Mouse (Mus musculus) hindbrain, embryonic 14.5 days (tissue): ENCODE measurements at regions not wholly inside any gene's neighbourhood (a gene's known extent, or its start where the extent isn't known, plus 50 kb on each side); places are given as distances from the start of the nearest gene placed in this dataset.

Source experiments
- ATAC-seq: fragments of 200-750 bp; cut with Nextera tagmentation; 2 replicates; pipeline ENCODE4 v1.8.0; 2017; ENCODE audit warnings: moderate number of reproducible peaks, mild to moderate bottlenecking, moderate TSS enrichment, moderate library complexity; ENCODE audit not compliant: low FRiP score
- DNase-seq: peaks from one replicate; pipeline ENCODE4 v3.0.0-alpha.2; 2015; ENCODE audit warnings: low spot score
- H3K27ac ChIP-seq: fragments of 300-500 bp; sonication (generic); 2 replicates; pipeline ENCODE4 v1.5.1; 2014; ENCODE audit warnings: mild to moderate bottlenecking, moderate library complexity
- H3K27me3 ChIP-seq: fragments of 300-500 bp; sonication (generic); 2 replicates; pipeline ENCODE4 v1.6.1; 2014; ENCODE audit warnings: mild to moderate bottlenecking, low read length, mixed read lengths; ENCODE audit not compliant: control insufficient read depth, insufficient read depth
- H3K36me3 ChIP-seq: fragments of 300-500 bp; sonication (generic); replicated peaks from 2 replicates; pipeline ENCODE4 v1.6.1; 2014; ENCODE audit not compliant: control insufficient read depth, insufficient read depth
- H3K4me1 ChIP-seq: fragments of 300-500 bp; sonication (generic); replicated peaks from 2 replicates; pipeline ENCODE4 v1.6.1; 2014; ENCODE audit warnings: antibody characterized with exemption, low read length, mixed read lengths; ENCODE audit not compliant: control insufficient read depth, insufficient read depth
- H3K4me2 ChIP-seq: fragments of 300-500 bp; sonication (generic); replicated peaks from 2 replicates; pipeline ENCODE4 v1.6.1; 2014; ENCODE audit warnings: mild to moderate bottlenecking, moderate library complexity
- H3K4me3 ChIP-seq: fragments of 300-500 bp; sonication (generic); replicated peaks from 2 replicates; pipeline ENCODE4 v1.5.1; 2014; ENCODE audit warnings: mild to moderate bottlenecking, low read length
- H3K9ac ChIP-seq: fragments of 300-500 bp; sonication (generic); 2 replicates; pipeline ENCODE4 v1.6.1; 2014
- H3K9me3 ChIP-seq: fragments of 300-500 bp; sonication (generic); 2 replicates; pipeline ENCODE4 v1.6.1; 2016; ENCODE audit warnings: low read length; ENCODE audit not compliant: control insufficient read depth
- WGBS: fragments of 180-500 bp; shearing (Covaris S2); extraction: QIAGEN DNeasy Blood & Tissue Kit; methylation state at CpG from one replicate; pipeline ENCODE4 v1.1.7; 2014; 5-methylcytosine and 5-hydroxymethylcytosine counted together

DNA sequence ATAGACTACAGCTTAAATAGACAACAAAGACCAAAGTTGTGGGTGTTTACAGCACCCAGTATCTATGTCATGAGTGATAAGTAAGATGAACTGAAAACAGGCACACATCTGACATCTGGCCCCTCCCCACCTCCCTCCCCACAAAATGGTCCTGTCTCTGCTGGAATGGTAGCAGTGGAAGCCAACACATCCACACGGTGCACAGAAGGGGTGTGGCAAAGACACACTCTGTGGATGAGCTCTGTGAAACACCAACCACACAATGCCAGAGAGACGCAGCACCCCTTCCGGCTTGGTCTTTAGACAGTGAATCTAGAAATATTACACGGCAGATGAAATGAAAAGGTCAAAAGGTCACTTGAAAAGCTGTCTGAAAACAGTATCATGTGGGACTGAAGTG is 85.6 kb downstream of the Fgf18 start:
- H3K4me3 ChIP-seq: no peak overlapping the region
- H3K27me3 ChIP-seq: no peaks in the 10 kb centered on the region
- H3K4me1 ChIP-seq: no peaks in the 10 kb centered on the region
- DNase-seq (no peak), ATAC-seq (no peak)
- H3K4me2 ChIP-seq: no peak overlapping the region
- no peaks in the 10 kb centered on the region for H3K9me3 ChIP-seq
- no peaks in the 10 kb centered on the region for H3K36me3 ChIP-seq
- no peak overlapping the region for H3K27ac ChIP-seq
- WGBS: 87% methylated on average over 4 of the region's 4 CpGs
- no peak overlapping the region for H3K9ac ChIP-seq

DNA sequence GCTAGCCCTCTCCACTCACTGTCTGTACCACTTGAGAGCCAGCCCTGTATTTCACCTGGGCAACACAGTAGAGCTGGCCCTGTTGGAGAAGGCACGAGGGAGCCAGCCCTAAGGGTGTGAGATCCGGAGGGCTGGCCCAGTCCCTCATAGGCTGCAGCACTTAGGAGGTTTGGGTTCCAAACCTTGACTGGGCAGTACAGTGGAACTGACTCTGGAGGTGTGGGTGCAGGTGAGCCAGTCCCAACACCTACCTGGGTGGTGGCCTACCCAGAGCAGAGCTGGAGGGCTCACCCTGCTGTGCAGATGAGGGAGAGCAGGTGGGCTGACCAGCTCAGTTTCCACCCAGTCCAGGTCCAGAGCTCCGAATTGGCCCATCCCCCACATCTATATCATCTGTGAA is 86.8 kb downstream of the Fgf18 start:
- WGBS: 71% methylated on average over 3 of the region's 3 CpGs
- Histone ChIP-seq H3K4me3 (no peak overlapping the region), H3K36me3 (no peaks in the 10 kb centered on the region), H3K27ac (no peak overlapping the region), H3K4me2 (no peak overlapping the region), H3K9ac (no peak overlapping the region), H3K27me3 (no peaks in the 10 kb centered on the region), H3K4me1 (no peaks in the 10 kb centered on the region), H3K9me3 (no peaks in the 10 kb centered on the region)
- DNase-seq (no peak), ATAC-seq (no peak)

DNA sequence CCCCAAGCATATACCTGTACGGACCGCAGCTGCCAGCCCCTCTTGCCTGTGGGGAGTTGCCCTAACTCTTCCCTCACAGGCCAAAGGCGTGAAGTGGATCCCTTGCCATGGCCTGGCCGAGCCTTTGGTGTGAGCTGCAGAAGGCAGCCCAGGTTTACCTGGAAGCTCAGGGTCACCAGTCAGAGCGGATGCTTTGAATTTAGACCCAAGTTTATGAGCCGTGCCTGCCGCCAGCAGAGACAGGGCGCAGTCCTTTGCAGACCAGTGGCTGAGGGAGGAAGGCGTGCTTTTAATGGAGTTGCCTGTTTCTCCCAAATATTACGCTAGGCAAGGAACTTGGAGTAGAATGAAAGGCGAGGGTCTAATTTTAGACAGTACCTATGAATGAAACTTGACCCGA is 97.0 kb downstream of the Fgf18 start:
- Histone ChIP-seq H3K27ac (no peak overlapping the region), H3K9ac (no peak overlapping the region), H3K4me2 (no peak overlapping the region), H3K36me3 (no peaks in the 10 kb centered on the region), H3K27me3 (no peaks in the 10 kb centered on the region), H3K4me3 (no peak overlapping the region), H3K9me3 (no peaks in the 10 kb centered on the region), H3K4me1 (no peaks in the 10 kb centered on the region)
- ATAC-seq (no peak), DNase-seq (no peak)
- WGBS: 86% methylated on average over 12 of the region's 12 CpGs

GRCm38 (mm10) chr11:33039854-33040792 is 107.1 kb downstream of the Fgf18 start:
- no peak overlapping the region for H3K27ac ChIP-seq
- WGBS: 85% methylated on average over 10 of the region's 10 CpGs
- H3K9me3 ChIP-seq: no peaks in the 10 kb centered on the region
- H3K27me3 ChIP-seq: no peaks in the 10 kb centered on the region
- H3K36me3 ChIP-seq: no peaks in the 10 kb centered on the region
- no peak for DNase-seq
- H3K4me1 ChIP-seq: no peaks in the 10 kb centered on the region
- no peak for ATAC-seq
- H3K4me3 ChIP-seq: no peak overlapping the region
- no peak overlapping the region for H3K4me2 ChIP-seq
- H3K9ac ChIP-seq: no peak overlapping the region

GRCm38 (mm10) chr11:33036367-33036766 is 110.8 kb downstream of the Fgf18 start:
- Histone ChIP-seq H3K4me2 (no peak overlapping the region), H3K36me3 (no peaks in the 10 kb centered on the region), H3K4me1 (no peaks in the 10 kb centered on the region), H3K9me3 (no peaks in the 10 kb centered on the region), H3K4me3 (no peak overlapping the region), H3K9ac (no peak overlapping the region), H3K27me3 (no peaks in the 10 kb centered on the region), H3K27ac (no peak overlapping the region)
- DNase-seq (no peak), ATAC-seq (no peak)
- 90% methylated on average over 4 of the region's 4 CpGs for WGBS

GRCm38 (mm10) chr11:33028920-33029319 is 118.3 kb downstream of the Fgf18 start:
- H3K9me3 ChIP-seq: no peaks in the 10 kb centered on the region
- no peaks in the 10 kb centered on the region for H3K27me3 ChIP-seq
- no peak overlapping the region for H3K9ac ChIP-seq
- DNase-seq (no peak), ATAC-seq (no peak; the same call in 1 of the 2 replicates)
- H3K4me3 ChIP-seq: no peak overlapping the region
- H3K4me2 ChIP-seq: no peak overlapping the region
- H3K36me3 ChIP-seq: no peaks in the 10 kb centered on the region
- H3K27ac ChIP-seq: no peak overlapping the region
- H3K4me1 ChIP-seq: no peaks in the 10 kb centered on the region

GRCm38 (mm10) chr11:33027121-33027520 is 120.1 kb downstream of the Fgf18 start:
- ATAC-seq: no peak
- no peak overlapping the region for H3K27ac ChIP-seq
- H3K9ac ChIP-seq: no peak overlapping the region
- DNase-seq: no peak
- no peaks in the 10 kb centered on the region for H3K27me3 ChIP-seq
- H3K4me3 ChIP-seq: no peak overlapping the region
- no peaks in the 10 kb centered on the region for H3K36me3 ChIP-seq
- WGBS: 95% methylated on average over 6 of the region's 6 CpGs
- H3K4me1 ChIP-seq: no peaks in the 10 kb centered on the region
- H3K4me2 ChIP-seq: no peak overlapping the region
- no peaks in the 10 kb centered on the region for H3K9me3 ChIP-seq

GRCm38 (mm10) chr11:33013229-33014185 is 133.7 kb downstream of the Fgf18 start:
- DNase-seq: no peak
- Histone ChIP-seq H3K4me2 (no peak overlapping the region), H3K4me1 (no peaks in the 10 kb centered on the region), H3K4me3 (no peak overlapping the region), H3K9ac (no peak overlapping the region), H3K9me3 (no peaks in the 10 kb centered on the region), H3K27ac (no peak overlapping the region), H3K27me3 (no peaks in the 10 kb centered on the region), H3K36me3 (no peaks in the 10 kb centered on the region)
- no peak for ATAC-seq
- WGBS: 79% methylated on average over 17 of the region's 17 CpGs

DNA sequence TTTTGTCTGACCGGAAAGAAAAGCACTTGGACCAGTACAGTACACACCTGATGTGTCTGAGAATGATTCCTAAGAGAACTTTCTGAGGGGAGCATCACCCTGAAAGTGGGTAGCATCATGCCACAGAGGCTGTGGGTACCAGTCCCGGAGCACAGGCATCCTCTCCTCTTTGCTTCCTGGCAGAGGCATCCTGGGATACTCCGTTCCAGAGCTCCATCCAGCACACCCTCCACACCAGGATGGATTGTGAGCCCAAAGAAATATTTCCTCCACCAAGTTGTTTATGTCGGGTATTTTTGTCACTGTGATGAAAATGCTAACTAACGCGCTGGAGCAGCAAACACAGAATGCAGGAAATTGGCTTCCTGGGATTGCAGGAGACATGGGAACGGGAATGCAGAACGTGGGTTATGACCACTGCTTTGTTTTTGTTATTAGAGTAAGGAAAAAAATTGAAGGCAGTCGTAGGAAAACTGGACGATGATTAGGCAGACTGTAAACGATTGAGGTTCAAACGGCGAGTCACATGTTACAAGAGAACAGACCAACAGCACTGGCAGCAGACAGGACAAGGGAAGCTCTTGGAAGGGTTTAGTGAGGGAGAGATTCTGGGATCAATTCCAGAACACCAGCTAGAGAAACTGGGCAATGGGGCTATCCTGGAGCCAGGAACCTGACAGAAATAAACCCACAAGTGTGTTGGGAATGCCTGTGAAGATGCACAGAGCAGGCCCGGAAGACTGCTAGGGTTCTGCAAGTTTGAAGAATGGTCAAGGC is 134.6 kb downstream of the Fgf18 start:
- H3K27ac ChIP-seq: no peak overlapping the region
- no peak for DNase-seq
- no peaks in the 10 kb centered on the region for H3K27me3 ChIP-seq
- no peak overlapping the region for H3K9ac ChIP-seq
- H3K9me3 ChIP-seq: no peaks in the 10 kb centered on the region
- H3K4me2 ChIP-seq: no peak overlapping the region
- no peak overlapping the region for H3K4me3 ChIP-seq
- WGBS: 86% methylated on average over 14 of the region's 14 CpGs
- ATAC-seq: no peak
- H3K4me1 ChIP-seq: no peaks in the 10 kb centered on the region
- no peaks in the 10 kb centered on the region for H3K36me3 ChIP-seq
